Mouse (Mus musculus) liver, embryonic 14.5 days (tissue): Measurements from ENCODE around the gene Atl2.

ENCODE experiments used
- CTCF ChIP-seq: IDR thresholded peaks from 2 replicates; pipeline ENCODE4 v1.5.1; 2016; ENCODE audit warnings: antibody characterized with exemption, low read depth, control low read depth
- EP300 ChIP-seq: IDR thresholded peaks from 2 replicates; pipeline ENCODE4 v1.6.1; 2016; ENCODE audit warnings: antibody characterized with exemption, low read depth

DNA sequence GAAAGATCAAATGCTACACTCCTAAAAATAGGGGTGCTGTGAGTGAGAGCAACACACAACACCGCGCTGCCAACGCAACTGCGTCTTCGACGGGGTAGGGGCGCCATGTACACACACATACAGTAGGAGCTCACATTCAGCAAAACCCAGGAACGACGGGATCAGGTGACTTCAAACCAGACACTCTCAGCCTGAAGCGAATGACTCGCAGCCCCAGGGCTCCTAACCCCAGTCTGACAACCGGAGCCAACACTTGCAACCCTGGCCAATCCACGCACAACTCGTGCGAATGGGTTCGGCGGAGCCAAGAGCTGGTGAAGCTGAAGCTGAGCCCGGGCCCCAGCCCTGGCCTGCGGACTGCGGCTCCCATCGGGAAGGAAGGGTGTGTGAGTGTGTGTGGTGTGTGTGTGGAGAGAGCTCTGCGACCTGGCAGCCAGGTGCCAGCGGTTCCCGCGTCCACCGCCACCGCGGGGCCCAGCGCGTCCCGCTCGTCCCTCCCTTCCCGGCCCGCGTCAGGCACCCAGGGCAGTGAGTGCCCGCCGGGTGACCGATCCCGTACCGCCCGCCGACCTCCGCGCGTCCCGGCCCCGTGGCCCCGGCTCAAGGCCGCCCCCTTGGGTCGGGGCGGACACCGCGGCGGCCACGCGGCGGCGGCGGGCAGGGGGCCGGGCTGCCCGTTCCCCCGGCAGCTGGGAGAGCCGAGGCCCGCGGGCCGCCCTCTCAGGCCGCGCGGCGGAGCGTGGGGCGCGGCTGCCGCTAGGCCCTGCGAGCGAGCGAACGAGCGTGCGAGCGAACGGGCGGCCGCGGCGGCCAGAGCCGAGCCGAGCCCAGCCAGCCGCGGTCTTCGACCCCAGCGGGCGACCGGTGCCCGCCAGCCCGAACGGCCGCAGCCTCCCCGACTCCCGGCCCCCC is 696 bp downstream of the Atl2 start:
- peak; percentile 38 for TF ChIP-seq CTCF
- TF ChIP-seq EP300 = no peak
